Mouse (Mus musculus) midbrain, embryonic 14.5 days (tissue): Measurements from ENCODE around the gene Fzd1. TPM values are rescaled to one million over a fixed set of nuclear protein-coding genes. Genes with fewer than 3 reads are reported as not detected.
A peak's percentile ranks its signal among the peaks of the same experiment; 100 is the strongest.

Source experiments
- ATAC-seq: fragments of 200-750 bp; cut with Nextera tagmentation; 2 replicates; pipeline ENCODE4 v1.8.0; 2017; ENCODE audit warnings: moderate number of reproducible peaks, moderate library complexity; ENCODE audit not compliant: low FRiP score, low TSS enrichment
- DNase-seq: peaks from one replicate; pipeline ENCODE4 v3.0.0-alpha.2; 2015
- H3K27ac ChIP-seq: fragments of 300-500 bp; sonication (generic); replicated peaks from 2 replicates; pipeline ENCODE4 v1.5.1; 2014; ENCODE audit warnings: mild to moderate bottlenecking, low read depth, low read length, moderate library complexity
- H3K27me3 ChIP-seq: fragments of 300-500 bp; sonication (generic); 2 replicates; pipeline ENCODE4 v1.6.1; 2014; ENCODE audit warnings: low read length, control low read depth, mixed read lengths; ENCODE audit not compliant: control insufficient read depth, insufficient read depth
- H3K36me3 ChIP-seq: fragments of 300-500 bp; sonication (generic); 2 replicates; pipeline ENCODE4 v1.6.1; 2014; ENCODE audit warnings: low read length, control low read depth; ENCODE audit not compliant: control insufficient read depth, insufficient read depth
- H3K4me1 ChIP-seq: fragments of 300-500 bp; sonication (generic); 2 replicates; pipeline ENCODE4 v1.6.1; 2014; ENCODE audit warnings: mild to moderate bottlenecking, antibody characterized with exemption, low read length, control low read depth; ENCODE audit not compliant: control insufficient read depth, insufficient read depth
- H3K4me2 ChIP-seq: fragments of 300-500 bp; sonication (generic); 2 replicates; pipeline ENCODE4 v1.6.1; 2014; ENCODE audit warnings: mild to moderate bottlenecking, low read length, moderate library complexity
- H3K4me3 ChIP-seq: fragments of 300-500 bp; sonication (generic); replicated peaks from 2 replicates; pipeline ENCODE4 v1.5.1; 2014; ENCODE audit warnings: low read depth, low read length
- H3K9ac ChIP-seq: fragments of 300-500 bp; sonication (generic); replicated peaks from 2 replicates; pipeline ENCODE4 v1.6.1; 2014; ENCODE audit warnings: mild to moderate bottlenecking, low read length, moderate library complexity
- H3K9me3 ChIP-seq: fragments of 300-500 bp; sonication (generic); 2 replicates; pipeline ENCODE4 v1.6.1; 2016; ENCODE audit warnings: low read length, control low read depth, mixed read lengths; ENCODE audit not compliant: control insufficient read depth
- WGBS: fragments of 180-500 bp; shearing (Covaris S2); extraction: QIAGEN DNeasy Blood & Tissue Kit; methylation state at CpG from one replicate; pipeline ENCODE4 v1.1.7; 2014; 5-methylcytosine and 5-hydroxymethylcytosine counted together
- microRNA-seq: library from miRNA; unstranded; fragments of <30 nt; microRNA quantifications from one replicate; pipeline ENCODE4, GENCODE M21; 2016
- polyA plus RNA-seq: library from polyadenylated mRNA; unstranded; fragments of >200 nt; fragmentation: Nextera tagmentation; extraction: Ambion mirVana; gene quantifications from 2 replicates; pipeline ENCODE4 v1.2.1, GENCODE M21; 2014

The Fzd1 gene
- polyA plus RNA-seq, 1 experiment from 2014 or later: 44.3 TPM

GRCm38 (mm10) chr5:4733239-4733638 lies 24.6 kb downstream of the Fzd1 start:
- H3K9me3 ChIP-seq: no peaks in the 10 kb centered on the region
- H3K36me3 ChIP-seq: no peaks in the 10 kb centered on the region
- no peak overlapping the region for H3K4me2 ChIP-seq
- 53% methylated on average over 4 of the region's 4 CpGs for WGBS
- no peaks in the 10 kb centered on the region for H3K27me3 ChIP-seq
- ATAC-seq: no peak
- no peak overlapping the region for H3K9ac ChIP-seq
- no peak overlapping the region for H3K27ac ChIP-seq
- H3K4me3 ChIP-seq: no peak overlapping the region
- peaks cover 25% of the 10 kb centered on the region for H3K4me1 ChIP-seq
- peak; percentile 67 for DNase-seq

GRCm38 (mm10) chr5:4732241-4733229 lies 25.3 kb downstream of the Fzd1 start:
- WGBS: 41% methylated on average over 10 of the region's 10 CpGs
- DNase-seq (peak; percentile 17), ATAC-seq (peak; percentile 63; the same call in 1 of the 2 replicates)
- Histone ChIP-seq H3K4me1 (peaks cover 25% of the 10 kb centered on the region), H3K27ac (peak overlapping the region; percentile 55; the same call in 1 of the 2 replicates), H3K4me2 (0 out of 2 replicates have a peak overlapping the region, but pooled peaks have one; percentile 6), H3K9me3 (no peaks in the 10 kb centered on the region), H3K4me3 (no peak overlapping the region), H3K36me3 (no peaks in the 10 kb centered on the region), H3K9ac (no peak overlapping the region), H3K27me3 (no peaks in the 10 kb centered on the region)

- DNase-seq: peak; percentile 72
- Histone ChIP-seq H3K9me3 (no peaks in the 10 kb centered on the region), H3K4me1 (peaks cover 25% of the 10 kb centered on the region), H3K9ac (no peak overlapping the region), H3K4me2 (no peak overlapping the region), H3K36me3 (no peaks in the 10 kb centered on the region), H3K27me3 (no peaks in the 10 kb centered on the region), H3K4me3 (no peak overlapping the region), H3K27ac (peak overlapping the region; percentile 55; the same call in 1 of the 2 replicates)
- WGBS: 28% methylated on average over 5 of the region's 5 CpGs
- peak; percentile 90 for ATAC-seq
Observed at GRCm38 (mm10) chr5:4731743-4732215, 26.1 kb downstream of the Fzd1 start.

GRCm38 (mm10) chr5:4731064-4731463 lies 26.8 kb downstream of the Fzd1 start:
- no peaks in the 10 kb centered on the region for H3K27me3 ChIP-seq
- H3K4me1 ChIP-seq: peaks cover 25% of the 10 kb centered on the region
- H3K27ac ChIP-seq: no peak overlapping the region
- whole genome bisulfite sequencing: 76% methylated on average over 3 of the region's 3 CpGs
- no peak overlapping the region for H3K9ac ChIP-seq
- H3K4me3 ChIP-seq: no peak overlapping the region
- DNase-seq: no peak
- H3K9me3 ChIP-seq: no peaks in the 10 kb centered on the region
- no peak overlapping the region for H3K4me2 ChIP-seq
- H3K36me3 ChIP-seq: no peaks in the 10 kb centered on the region
- ATAC-seq: no peak

Small RNA genes within 50 kb of the gene (microRNA-seq; reads per million reads assigned to microRNA genes)
- gene Gm44483: not detected
